Mouse (Mus musculus): ENCODE data around the gene Msi2.

Msi2 gene

GRCm38 (mm10) chr11:88293631-88294393 is 424.5 kb downstream of the Msi2 start, which contains the start of gene Ccdc182:
Gene Ccdc182, plus strand, starts transcription at chr11:88294058.
- no peak for DNase-seq

GRCm38 (mm10) chr11:88291688-88292087 is 426.6 kb downstream of the Msi2 start:
- DNase-seq: peak; percentile 26

GRCm38 (mm10) chr11:88291245-88291644 is 427.1 kb downstream of the Msi2 start:
- no peak for DNase-seq
